Mouse (Mus musculus): Measurements from ENCODE around the gene Ino80d.

- no peak for TF ChIP-seq POLR2A (IDR thresholded peaks at IDR 0.05; ENCODE audit: borderline replicate concordance, extremely low read depth, low read depth, low read length)
- TF ChIP-seq CTCF (IDR thresholded peaks at IDR 0.05; ENCODE audit: insufficient read depth, low read length), result no peak
Measured at GRCm38 (mm10) chr1:63058361-63058760, 56.1 kb downstream of the Ino80d start.

All from lung, adult 2 months (tissue).